Mouse (Mus musculus) T-helper 2 cell (primary cell): ENCODE measurements around the gene Slc16a8.

ENCODE experiments used
- in situ Hi-C: fragments of 300-600 bp; cut with MboI, MseI; formaldehyde crosslinking; loops from one replicate; pipeline ENCODE4 v1.15.1; 2025; ENCODE audit warnings: high pct_unique_total_duplicates

The Slc16a8 gene

DNA sequence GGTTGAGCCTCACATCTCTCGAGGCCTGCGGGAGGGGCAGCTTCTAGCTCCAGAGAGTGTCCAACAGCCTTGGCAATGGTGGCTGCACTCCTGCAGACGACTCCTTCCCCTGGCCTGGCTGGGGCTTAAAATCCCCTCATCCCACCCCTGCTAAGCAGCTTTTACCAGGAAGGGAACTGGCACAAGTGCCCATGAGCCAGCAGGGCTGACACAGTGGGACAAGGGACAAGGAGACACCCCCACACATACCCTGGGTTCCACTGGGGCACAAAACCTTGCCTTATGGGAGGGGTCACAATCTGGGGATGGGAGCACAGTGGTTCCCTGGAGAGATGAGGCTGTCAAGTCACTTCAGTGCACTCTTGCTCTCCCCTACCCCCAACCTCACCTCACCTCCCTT is at the start of gene Slc16a8:
Slc16a8 (minus strand) TSS at position 101 of the 400 bp plus-strand sequence.
- in situ Hi-C loops = no loop called here

DNA sequence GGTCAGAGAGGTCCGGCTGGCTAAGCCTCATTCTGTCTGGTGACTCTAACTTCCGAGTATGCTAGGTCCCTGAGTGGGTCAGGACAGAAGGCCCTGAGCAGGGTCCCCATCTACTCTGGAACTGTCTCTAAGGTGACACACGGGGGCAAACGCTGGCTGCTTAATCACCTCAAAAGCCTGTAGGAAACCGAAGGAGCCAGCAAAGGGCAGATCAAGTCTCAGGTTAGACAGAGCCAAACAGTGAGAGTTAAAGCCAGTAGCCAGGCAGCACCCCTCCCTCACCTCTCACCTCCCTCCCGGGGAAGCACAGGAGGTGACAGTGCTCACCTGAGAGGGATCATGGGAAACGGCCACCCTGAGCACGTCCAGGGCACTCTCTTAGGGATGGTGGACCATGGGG is 49.2 kb upstream of the Slc16a8 start:
- in situ Hi-C loops = no loop called here

DNA sequence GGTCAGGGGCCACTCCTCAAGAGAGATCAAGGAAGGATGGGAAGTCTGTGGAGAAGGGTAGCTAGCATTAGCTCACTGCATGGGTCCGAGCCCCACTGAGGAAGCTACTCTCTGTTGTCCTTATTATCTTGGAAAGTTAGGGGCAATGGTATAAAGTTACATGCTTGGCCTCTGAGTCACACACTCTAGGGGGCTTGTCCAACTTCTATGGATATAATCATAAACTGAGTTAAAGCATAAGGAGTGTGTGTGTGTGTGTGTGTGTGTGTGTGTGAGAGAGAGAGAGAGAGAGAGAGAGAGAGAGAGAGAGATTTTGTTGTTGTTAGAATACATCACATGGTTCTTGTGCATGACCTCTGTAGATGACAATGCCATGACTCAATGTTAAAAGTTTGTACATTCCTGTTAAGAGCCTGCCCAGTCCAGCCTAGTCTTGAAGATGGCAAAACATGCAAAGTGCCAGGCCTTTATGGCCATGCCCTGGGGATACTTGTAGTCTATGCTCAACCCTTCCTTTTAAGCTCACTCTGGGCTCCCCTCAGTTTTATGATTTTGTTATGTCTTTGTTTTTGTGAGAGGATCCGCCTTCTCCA is 45.1 kb upstream of the Slc16a8 start:
- in situ Hi-C loops = no loop called here

DNA sequence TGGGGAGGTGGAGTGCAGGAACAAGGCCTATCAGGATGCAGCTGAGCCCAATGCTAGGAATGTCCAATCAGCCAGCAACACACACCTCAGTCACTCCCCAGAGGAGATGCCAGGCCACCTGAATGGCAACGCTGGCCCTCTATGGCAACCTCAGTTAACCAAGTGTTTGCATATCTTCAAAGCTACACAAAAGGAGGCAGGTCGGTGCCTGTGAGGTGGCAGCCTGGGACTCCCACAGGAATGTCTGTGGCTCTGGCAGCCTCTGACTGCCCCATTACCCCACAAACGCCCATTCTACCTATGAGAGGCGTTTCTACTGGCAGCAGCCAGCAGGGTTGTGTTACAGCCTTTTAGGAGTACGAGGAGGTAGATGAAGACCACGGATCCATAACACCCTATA is 44.0 kb upstream of the Slc16a8 start:
- in situ Hi-C loops = no loop called here

DNA sequence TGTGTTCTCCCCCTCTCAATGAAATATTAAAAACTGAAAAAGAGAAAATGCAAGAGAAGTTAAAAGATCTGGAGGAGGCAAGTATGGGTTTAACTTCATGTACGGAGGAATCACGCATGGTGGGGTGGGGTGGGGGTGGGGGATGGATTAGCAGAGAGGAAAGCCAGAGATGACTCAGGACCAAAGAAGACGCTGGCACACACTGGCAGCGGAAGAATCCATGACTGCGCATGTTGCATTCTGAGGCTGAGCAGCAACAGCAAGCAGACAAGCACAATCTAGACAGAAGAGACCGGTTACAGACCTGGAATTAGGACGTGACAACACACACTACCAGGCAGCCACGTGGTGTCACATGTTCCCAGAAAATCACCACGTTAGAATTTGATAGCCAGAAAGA is 38.2 kb upstream of the Slc16a8 start:
- in situ Hi-C loops = loop anchor here (5.0 kb wide), 1 partner anchor 85 kb away; no protein-coding TSS in a partner anchor

DNA sequence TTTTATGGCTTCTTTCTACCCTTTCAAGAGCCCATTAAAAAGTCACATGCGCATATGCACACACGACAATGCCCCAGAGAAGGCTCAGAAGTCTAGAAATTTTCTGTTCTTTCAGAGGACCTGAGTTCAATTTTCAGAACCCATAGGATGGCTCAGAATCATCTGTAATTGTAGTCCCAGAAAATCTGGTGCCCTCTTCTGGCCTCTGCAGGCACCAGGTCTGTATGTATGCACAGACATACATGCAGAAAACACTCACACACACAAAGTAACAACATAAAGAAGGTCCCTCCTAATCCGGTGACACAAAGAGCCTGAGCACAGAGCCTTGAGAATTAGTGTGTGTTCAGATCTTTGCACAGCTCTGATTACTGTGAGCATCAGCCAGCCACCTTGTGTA is 35.8 kb upstream of the Slc16a8 start:
- in situ Hi-C loops = loop anchor here (5.0 kb wide), 1 partner anchor 87 kb away; no protein-coding TSS in a partner anchor

DNA sequence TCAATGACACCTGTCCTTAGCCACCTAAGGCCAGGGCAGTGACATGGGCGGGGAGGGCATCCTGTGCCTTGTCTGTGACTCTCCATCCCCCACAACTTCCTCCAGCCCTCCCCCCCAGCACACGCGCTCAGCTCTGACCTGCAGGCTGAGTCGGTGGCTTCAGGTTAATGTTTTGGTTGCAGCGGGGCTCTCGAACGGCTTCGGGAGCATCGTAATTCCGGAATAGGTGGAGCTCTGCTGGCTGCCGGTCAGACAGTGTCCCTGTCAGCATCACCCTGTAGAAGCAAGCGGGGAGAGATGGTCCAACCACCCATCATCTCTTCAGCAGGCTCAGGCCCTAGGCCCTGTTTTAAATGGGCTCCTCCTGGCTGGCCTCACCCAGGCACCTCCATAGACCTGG is 34.9 kb upstream of the Slc16a8 start:
- in situ Hi-C loops = no loop called here

DNA sequence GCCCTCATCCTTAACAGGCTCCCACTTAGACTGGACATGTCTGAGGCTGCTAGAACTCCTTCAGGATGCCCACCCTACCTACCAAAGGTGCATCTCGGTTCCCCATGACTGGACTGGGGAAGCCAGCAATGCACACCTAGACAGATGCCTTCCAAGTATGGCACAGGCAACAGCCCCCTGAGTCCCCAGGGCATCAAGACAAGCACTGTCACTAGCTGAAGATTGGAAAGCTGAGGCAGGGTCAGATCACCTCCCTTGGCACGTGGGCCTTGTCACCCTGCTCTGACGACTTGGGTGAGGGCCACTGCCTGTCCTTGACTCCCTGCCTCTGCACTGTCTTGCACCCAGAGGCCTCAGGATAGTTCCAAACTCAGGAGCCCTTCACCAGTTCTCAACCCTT is 33.8 kb upstream of the Slc16a8 start:
- in situ Hi-C loops = no loop called here

DNA sequence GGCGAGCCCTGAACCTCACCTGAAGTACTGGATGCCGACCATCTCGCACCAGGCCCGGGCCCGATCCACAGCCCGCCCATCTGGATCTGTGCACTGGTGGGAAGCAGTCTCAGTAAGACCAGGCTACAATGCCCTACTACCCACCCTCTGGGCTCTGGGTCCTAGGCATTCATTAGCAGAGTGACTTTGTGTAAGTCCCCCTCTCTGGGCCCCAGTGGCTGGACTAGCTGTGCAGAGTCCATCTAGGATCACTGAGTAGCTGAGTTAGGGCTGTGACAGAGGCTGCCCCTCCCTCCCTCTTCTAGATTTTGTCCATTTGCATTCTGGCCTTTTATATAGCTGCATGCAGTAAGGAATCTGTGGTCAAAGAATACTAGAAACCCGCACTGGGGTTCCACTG is 32.5 kb upstream of the Slc16a8 start:
- in situ Hi-C loops = no loop called here

DNA sequence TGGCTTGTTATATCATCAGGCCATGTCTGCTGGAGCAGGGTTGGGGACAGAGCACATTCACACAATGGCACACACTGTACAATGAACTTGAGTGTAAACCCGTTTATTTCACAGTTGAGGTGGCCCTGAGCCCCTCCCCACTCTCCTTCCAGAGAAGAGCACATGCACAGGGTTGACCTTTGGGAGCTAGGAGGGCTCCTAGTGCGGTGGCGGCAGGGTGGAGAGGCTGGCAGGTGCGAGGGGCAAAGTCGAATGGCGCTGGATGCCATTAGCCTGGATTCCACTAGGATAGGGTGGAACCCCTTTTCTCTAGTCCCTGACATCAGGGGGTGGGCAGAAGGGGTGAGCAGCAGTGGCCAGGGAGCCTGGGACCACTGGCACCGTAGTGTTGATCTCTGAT is 31.6 kb upstream of the Slc16a8 start:
- in situ Hi-C loops = no loop called here

DNA sequence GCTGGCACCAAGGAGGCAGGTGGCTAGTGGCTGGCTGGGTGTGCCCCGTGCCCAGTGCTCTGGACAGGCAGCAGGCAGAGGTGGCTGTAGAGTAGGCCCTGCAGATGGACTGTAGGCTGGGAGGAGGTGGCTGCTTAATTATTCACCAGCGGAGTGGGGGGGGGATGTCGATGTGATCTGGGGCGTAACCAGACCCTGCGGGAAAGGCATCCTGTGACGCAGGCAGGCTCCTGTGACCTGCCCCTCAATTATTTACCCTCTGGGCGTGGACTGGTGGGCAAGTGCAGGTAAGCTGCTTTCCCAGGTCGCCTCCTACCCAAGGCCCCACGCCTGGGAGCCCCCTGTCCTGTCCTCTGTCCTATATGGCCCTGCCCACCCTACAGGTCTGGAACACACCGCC is 30.8 kb upstream of the Slc16a8 start, which contains the start of gene Baiap2l2:
Baiap2l2 (minus strand) TSS at position 139 of the 400 bp plus-strand sequence.
- in situ Hi-C loops = no loop called here

DNA sequence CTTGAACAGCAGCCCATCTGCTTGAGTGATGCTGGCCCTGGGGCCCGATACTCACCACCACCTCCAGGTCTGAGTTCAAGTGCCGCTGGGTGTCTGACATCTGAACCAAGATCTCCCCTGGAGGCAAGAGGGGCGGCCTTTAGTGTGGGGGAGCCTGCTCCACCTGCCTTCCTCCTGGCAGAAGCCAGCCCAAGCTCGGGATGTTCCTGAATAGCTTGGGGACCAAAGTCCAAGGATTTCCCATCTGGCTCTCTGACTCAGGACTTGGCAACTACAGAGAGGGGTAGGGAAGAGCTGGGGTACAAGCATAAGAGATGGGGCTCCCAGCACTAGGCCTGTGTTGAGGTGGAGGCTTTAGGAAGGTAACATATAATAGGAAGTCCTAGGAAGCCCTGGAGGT is 28.8 kb upstream of the Slc16a8 start:
- in situ Hi-C loops = no loop called here

DNA sequence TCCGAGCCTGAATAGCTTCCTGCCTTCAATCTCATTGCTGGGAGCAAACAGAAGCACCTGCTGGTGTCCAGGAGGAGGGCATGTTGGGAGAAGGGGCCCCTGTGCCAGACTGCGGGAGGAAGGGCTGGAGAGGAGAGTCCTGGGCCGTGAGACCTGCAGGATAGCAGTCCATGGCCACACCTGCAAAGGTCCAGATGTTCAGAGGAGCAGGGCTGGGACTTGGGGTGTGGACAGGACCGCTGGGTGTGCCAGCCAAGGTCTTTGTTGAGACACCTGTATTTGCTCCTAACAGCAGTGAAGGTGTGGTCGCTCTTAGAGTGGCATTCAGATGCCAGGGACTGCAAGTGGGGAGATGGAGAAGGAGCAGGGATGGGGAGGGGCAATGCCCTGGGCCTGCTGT is 27.9 kb upstream of the Slc16a8 start:
- in situ Hi-C loops = no loop called here

DNA sequence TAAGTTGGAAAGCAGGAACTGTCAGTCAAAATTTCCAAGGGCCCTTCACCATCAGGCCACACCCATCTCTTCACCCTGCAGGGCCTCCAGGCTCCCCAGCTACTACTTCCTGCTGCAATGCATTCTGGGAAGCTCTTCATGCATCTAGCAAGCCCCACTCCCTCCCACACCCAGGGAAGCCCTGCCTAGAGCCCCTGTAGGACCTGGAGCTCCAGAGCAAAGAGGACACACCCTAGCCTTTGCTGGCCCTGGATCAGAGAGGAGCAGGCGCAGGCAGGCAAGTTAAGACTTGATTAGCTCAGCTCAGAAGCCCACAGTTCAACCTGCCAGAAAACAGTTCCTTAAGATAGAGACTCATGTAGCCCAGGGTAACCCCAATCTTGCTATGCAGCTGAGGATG is 26.8 kb upstream of the Slc16a8 start:
- in situ Hi-C loops = no loop called here

DNA sequence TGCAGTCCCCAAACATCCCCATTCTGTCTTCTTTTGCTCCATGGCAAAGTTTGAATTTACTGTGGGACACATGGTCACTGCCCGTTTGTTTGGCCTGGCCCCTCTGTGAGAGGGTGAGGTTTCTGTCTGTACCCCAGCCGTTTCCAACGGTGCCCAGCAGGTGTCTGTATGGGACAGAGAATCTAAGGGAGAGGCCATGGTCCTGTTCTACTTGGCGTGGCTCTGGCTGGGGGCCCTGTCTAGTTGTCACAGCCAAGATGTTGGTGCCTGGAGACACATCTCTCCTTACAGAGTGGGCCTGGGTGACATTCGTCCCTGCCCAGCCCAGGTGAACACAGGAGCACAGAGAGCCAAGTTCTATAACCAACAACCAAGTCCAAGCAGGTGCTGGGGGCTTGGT is 26.3 kb upstream of the Slc16a8 start:
- in situ Hi-C loops = no loop called here

DNA sequence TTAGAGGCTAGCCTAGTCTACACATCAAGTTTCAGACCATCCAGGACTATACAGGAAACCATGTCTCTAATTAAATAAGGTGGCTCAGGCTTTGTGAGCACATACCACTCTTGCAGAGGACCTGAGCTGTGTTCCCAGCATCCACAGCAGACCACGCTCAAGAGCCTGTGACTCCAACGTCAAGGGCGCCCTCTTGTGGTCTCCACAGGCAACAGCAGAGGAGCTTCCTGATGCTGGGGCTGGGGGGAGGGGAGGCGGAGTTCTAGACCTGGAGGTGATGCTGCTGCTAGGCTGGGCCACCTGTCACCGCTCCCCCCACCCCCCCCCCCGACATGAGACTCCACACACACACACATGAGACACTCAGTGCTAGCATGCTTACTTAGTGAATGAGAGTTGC is 25.6 kb upstream of the Slc16a8 start:
- in situ Hi-C loops = no loop called here

DNA sequence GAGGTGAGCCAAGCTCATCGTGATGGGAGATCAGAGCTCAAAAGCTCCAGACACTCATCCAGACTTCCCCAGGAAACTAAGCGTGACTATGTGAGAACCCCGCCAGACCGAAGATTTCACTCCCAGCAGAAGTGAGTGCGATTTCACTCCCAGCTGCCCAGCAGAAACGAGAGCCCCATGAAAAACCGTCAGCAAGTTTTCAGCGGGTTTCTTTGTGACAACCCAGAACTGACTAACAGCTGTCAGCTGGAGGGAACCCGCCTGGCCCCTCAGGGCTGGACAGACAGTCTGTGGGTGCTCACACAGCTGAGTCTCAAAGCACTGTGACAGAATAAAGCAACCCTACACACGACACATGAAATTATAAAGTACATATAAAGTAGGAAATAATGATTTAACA is 23.2 kb upstream of the Slc16a8 start:
- in situ Hi-C loops = no loop called here

DNA sequence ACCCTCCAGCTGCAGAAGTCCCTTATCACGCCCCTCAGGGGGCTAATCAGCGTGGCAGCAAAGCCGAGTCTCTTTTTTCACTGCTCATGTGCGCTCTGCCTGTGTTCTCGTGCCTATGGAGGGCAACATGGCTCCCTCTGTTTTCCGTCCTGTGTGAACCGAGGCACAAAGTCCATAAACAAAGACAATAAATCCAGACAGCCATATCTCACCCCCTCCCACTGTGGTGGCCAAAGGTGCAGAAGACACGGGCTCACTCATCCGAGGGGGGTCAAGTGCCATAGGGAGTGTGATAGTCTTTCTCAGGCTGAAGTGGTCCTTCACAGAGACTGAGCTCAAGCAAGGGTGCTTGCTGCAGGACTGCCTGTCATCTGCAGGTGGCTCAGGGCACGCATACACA is 18.5 kb upstream of the Slc16a8 start:
- in situ Hi-C loops = no loop called here

DNA sequence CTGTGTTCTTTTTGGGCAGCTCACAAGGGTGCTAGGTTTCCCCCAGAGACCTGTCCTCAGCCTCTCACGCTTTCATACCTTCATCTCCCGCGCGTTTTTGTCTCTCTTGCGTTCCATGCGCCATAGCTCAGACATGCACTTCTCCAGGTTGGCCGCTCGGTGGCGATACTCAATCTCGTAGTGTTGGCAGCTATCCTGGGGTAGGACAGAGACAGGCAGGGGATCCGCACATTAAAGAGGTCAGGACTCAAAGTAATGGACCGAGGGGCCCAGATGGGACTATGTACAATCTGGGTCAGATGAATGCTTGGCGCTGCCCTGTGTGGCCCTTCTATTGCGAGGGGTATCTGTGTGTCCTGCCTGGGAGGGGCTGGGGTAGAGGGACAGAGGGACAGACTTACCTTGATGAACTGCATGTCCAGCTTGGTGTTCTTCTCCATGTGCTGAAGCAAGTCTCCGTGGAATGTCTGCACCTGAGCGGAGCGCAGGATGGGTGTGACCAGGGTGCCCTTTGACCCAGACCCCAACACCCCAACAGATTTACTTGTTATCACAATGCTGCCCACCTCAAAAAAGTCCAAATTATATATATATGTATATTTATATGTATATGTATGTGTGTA is 16.7 kb upstream of the Slc16a8 start:
- in situ Hi-C loops = no loop called here

DNA sequence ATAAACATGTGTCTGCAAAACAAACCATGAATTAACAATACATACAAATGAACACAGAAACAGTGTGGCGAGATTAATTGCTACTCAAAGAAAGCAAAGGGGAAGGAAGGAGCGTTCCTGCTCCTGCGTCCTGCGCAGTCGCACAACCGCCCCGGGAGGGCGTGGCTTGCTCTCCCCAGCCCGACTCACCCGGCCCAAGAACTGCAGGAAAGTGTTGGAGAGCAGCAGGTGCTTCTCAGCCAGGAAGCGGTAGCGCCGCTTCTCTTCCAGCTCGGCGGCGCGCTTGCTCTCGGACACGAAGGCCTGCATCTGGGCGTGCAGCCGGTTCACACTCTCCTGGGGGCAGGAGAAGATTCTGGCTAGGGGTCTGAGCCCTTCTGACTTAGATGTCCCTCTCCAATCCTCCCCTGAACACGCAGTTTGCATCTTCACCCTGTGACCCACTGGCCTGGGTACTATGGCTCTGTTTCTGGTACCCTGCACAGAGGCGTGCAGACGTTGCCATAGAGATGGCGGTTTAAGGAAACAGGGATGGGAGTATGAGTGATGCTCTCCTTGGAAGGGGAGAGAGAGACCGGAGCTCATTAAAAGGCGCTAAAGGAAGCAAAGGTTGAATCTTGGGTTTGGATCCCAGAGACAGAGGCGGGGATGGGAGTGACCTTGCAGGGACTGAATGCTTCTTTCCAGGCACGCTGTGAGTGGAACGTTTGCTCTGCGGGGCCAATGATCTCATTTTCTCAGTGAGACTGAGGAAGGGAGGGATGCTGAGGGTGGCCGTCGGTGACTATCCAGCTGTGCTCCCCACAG is 16.0 kb upstream of the Slc16a8 start:
- in situ Hi-C loops = no loop called here

DNA sequence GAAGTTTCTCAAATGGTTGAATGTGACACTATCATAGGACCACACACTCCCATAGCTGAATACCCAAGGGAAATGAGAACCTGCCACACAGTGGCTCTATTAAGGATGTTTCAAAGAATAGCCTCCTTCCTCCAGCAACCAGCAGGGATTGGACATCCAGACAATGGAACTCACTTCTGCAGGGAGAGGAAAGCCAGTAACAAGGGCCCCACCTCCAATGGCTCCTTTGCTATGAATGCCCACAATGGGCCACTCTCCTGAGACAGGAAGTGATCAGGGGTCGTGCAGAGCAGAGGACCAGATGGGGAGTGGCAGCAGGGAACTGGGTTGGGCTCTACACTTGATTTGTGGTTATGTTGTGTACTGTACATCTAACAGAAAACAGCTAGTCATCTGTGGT is 14.0 kb upstream of the Slc16a8 start:
- in situ Hi-C loops = no loop called here

DNA sequence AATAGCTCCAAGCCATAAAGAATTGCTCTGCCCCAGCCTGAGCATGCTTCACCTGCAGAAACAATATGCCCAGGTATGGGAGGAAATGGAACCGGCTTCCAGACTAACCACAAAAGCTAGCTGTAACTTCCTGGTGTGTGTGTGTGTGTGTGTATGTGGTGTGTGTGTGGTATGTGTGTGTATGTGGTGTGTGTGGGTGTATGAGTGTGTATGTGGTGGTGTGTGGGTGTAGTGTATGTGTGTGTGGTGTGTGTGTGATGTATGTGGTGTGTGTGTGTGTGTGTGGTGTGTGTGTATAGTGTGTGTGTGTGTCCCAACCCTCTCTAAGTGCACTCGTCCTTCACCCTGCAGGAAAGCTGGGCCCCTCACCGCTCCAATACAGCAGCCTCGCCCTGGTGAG is 10.8 kb upstream of the Slc16a8 start:
- in situ Hi-C loops = no loop called here

DNA sequence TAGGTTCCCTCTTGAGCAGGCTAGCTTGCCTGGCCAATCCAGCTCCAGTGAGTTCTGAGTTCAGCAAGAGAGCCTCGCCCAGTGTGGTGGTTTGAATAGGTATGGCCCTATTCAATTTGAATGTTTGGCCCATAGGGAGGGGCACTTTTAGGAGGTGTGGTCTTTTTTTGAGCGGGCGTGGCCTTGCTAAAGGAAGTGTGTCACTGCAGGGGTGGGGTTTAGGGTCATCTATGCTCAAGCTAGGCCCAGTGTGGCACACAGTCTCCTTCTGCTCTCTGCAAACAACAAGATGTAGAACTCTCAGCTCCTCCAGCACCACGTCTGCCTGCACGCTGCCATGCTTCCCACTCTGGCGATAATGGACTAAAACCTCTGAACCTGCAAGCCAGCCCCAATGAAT is 9.2 kb upstream of the Slc16a8 start:
- in situ Hi-C loops = no loop called here
